Mouse (Mus musculus): ENCODE results near the gene Adamts2.

DNA sequence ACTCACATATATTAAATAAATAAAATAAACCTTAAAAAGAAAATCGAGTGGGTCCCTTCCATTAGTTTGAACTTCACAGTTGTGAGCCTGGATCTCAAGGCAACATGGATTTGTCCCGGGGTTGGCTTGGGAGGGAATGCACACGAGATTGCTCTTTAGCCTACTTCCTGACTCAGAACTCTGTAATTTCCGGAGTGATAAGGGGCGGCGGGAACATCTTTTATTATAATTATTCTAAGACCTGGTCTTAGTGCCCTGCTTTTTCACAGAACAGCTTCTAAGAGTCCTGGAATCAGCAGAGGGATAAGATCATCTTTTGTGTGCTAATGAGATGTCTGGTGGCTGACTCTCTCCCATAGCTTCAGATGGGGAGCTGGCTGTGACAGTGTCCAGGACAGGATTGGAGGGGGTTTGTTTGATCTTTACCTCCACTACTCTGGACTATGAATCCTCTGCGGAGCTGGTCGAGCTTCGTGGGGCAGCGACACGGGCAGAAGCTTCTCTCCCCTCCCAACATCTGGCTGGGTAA lies 15.2 kb downstream of the Adamts2 start:
- no peak for TF ChIP-seq CTCF (IDR thresholded peaks at IDR 0.05; ENCODE audit: low read depth)
- no peak for TF ChIP-seq EP300 (optimal IDR thresholded peaks at IDR 0.05)

Measured in stomach, postnatal 0 days (tissue).